Mouse (Mus musculus) bone marrow macrophage, adult 2 months (primary cell): Measurements from ENCODE around the gene Rpl6. TPM values are rescaled to one million over a fixed set of nuclear protein-coding genes. Genes with fewer than 3 reads are reported as not detected.
A peak's percentile ranks its signal among the peaks of the same experiment; 100 is the strongest.
"Not testable (repeated sequence)": the region's sequence is repeated elsewhere in the genome, so short reads cannot be mapped to it uniquely, and the experiment has no call there.

Experiments
- H3K27ac ChIP-seq: 2 replicates; pipeline ENCODE4 v1.5.1; 2012; ENCODE audit warnings: low read depth, low read length; ENCODE audit not compliant: insufficient read depth
- H3K4me1 ChIP-seq: 2 replicates; pipeline ENCODE4 v1.6.1; 2012; ENCODE audit warnings: low read length; ENCODE audit not compliant: control insufficient read depth, insufficient read depth
- H3K4me3 ChIP-seq: 2 replicates; pipeline ENCODE4 v1.5.1; 2012; ENCODE audit warnings: mild to moderate bottlenecking, low read length, moderate library complexity; ENCODE audit not compliant: insufficient read depth
- CTCF ChIP-seq: IDR thresholded peaks from 2 replicates; pipeline ENCODE4 v1.5.1; 2012; ENCODE audit warnings: low read depth, mild to moderate bottlenecking, low read length, moderate library complexity
- POLR2A ChIP-seq: IDR thresholded peaks from 2 replicates; pipeline ENCODE4 v1.6.1; 2012; ENCODE audit warnings: mild to moderate bottlenecking, low read depth, low read length, borderline replicate concordance
- polyA plus RNA-seq: library from polyadenylated mRNA; stranded (reverse); fragments of >200 nt; gene quantifications from 2 replicates; pipeline ENCODE4 v1.2.4, GENCODE M21; 2012; ENCODE audit not compliant: missing spikeins, insufficient read depth, insufficient read length

Rpl6 gene
- polyA plus RNA-seq, 1 experiment, result 1,191 TPM

- H3K4me1 ChIP-seq, result peaks cover 5% of the 10 kb centered on the region
Observed at GRCm38 (mm10) chr5:121220732-121221301, 16.5 kb downstream of the Rpl6 start.

DNA sequence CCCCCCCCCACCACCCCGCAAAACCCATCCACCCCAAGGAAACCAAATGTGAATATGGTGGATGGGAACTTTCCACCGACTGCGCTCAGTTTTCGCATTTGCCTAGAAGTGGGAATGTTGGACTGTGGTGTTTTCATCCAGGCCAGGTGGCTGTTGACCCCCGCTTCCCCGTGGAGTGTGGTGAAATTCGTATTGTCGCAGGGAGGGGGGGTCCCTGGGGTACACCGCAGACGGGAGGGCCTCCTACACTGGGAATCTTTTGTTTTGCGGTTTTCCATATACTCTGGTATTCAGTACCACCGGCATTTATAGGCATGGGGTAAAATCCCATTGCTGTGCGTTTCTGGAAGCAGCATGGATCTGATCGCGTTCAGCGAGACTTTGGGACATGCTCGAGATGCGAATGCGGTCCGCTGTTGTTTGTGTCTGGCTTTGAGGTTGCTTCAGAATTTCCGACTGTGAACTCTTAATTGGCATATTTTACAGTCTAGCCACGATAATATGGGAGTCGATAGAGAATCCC, 17.1 kb downstream of the Rpl6 start:
- no peak for TF ChIP-seq CTCF
- TF ChIP-seq POLR2A, result no peak
- H3K4me3 ChIP-seq, result peak overlapping the region; percentile 80
- peaks cover 9% of the 10 kb centered on the region for H3K4me1 ChIP-seq
- H3K27ac ChIP-seq, result no peak overlapping the region

More at GRCm38 (mm10) chr5:121220732-121221301, 16.5 kb downstream of the Rpl6 start:
- H3K4me3 ChIP-seq, result peak overlapping the region; percentile 80
- 0 out of 2 replicates have a peak overlapping the region, but pooled peaks have one; percentile 45 for H3K27ac ChIP-seq
- TF ChIP-seq CTCF (no peak), POLR2A (no peak)

- H3K27ac ChIP-seq, H3K4me3 ChIP-seq, H3K4me1 ChIP-seq: not testable (repeated sequence)
Observed at GRCm38 (mm10) chr5:121224020-121224419, 19.7 kb downstream of the Rpl6 start.

DNA sequence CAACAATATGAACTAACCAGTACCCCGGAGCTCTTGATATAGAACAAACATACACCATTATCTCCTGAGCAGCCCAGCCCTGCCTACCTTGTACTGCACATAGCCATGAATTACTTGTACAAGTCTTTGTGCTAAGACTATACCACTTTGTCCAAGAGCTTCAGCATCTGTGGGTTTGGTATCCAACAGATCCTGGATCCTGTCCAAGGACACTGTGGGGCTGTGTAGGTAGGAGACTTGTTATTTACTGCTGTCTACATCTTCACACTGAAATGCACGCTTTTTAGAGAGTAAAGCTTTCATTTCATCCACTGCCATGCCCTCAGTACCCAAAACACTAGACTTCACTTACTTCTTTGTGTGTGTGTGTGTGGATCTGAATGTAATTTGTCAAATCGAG, 20.6 kb downstream of the Rpl6 start:
- Histone ChIP-seq H3K27ac (no peak overlapping the region), H3K4me1 (peaks cover 9% of the 10 kb centered on the region), H3K4me3 (no peak overlapping the region)
- no peak for TF ChIP-seq POLR2A

- H3K27ac ChIP-seq, result no peak overlapping the region
- TF ChIP-seq POLR2A (no peak), CTCF (no peak)
- no peak overlapping the region for H3K4me3 ChIP-seq
- peaks cover 9% of the 10 kb centered on the region for H3K4me1 ChIP-seq
Observed at GRCm38 (mm10) chr5:121225854-121226253, 21.6 kb downstream of the Rpl6 start.

GRCm38 (mm10) chr5:121226406-121226805, 22.1 kb downstream of the Rpl6 start:
- TF ChIP-seq CTCF (no peak), POLR2A (no peak)
- no peak overlapping the region for H3K4me3 ChIP-seq
- no peak overlapping the region for H3K27ac ChIP-seq
- H3K4me1 ChIP-seq, result peaks cover 6% of the 10 kb centered on the region

GRCm38 (mm10) chr5:121226845-121227244, 22.6 kb downstream of the Rpl6 start:
- Histone ChIP-seq H3K27ac (no peak overlapping the region), H3K4me1 (peaks cover 4% of the 10 kb centered on the region), H3K4me3 (no peak overlapping the region)
- TF ChIP-seq POLR2A (no peak), CTCF (no peak)

- not testable (repeated sequence) for H3K4me3 ChIP-seq, H3K27ac ChIP-seq, H3K4me1 ChIP-seq
Observed at GRCm38 (mm10) chr5:121227330-121227729, 23.0 kb downstream of the Rpl6 start.

DNA sequence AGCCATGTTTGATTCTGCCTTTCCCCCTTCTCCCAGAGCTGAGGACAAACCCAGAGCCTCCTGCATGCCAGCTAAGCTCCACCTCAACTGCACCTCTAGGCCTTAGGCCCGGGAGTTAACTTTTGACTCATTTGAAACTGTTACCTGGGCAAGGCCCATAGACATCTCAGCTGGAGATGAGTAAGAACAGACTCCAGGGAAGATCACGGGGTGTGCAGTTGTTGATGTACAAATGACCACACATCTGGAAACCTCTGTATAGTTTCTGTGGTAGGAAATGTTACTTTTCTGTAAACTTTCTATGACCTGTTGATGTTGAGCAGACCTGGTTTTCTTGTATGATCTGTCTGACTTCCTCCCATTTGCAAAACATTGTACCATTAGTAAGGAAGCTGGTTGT, 24.9 kb downstream of the Rpl6 start:
- no peak for TF ChIP-seq CTCF
- TF ChIP-seq POLR2A, result no peak
- peaks cover 4% of the 10 kb centered on the region for H3K4me1 ChIP-seq
- H3K27ac ChIP-seq, result no peak overlapping the region

GRCm38 (mm10) chr5:121230811-121231210, 26.5 kb downstream of the Rpl6 start:
- no peak overlapping the region for H3K27ac ChIP-seq
- peaks cover 4% of the 10 kb centered on the region for H3K4me1 ChIP-seq

More for the DNA sequence above, 24.9 kb downstream of the Rpl6 start:
- H3K4me3 ChIP-seq, result no peak overlapping the region

GRCm38 (mm10) chr5:121232789-121233188, 28.5 kb downstream of the Rpl6 start:
- no peak overlapping the region for H3K27ac ChIP-seq
- H3K4me3 ChIP-seq, result no peak overlapping the region
- TF ChIP-seq POLR2A (no peak), CTCF (no peak)
- no peaks in the 10 kb centered on the region for H3K4me1 ChIP-seq

More at GRCm38 (mm10) chr5:121230811-121231210, 26.5 kb downstream of the Rpl6 start:
- TF ChIP-seq POLR2A (no peak), CTCF (no peak)
- H3K4me3 ChIP-seq, result no peak overlapping the region
